Mouse (Mus musculus) erythroblast, adult 5-6 weeks (primary cell): ENCODE results near the gene Myom1. TPM values are rescaled to one million over a fixed set of nuclear protein-coding genes. Genes with fewer than 3 reads are reported as not detected.

Experiments used
- ATAC-seq: replicated peaks from 2 replicates; pipeline ENCODE4 v1.8.0; 2016; ENCODE audit warnings: moderate number of reproducible peaks, mild to moderate bottlenecking, moderate TSS enrichment, inconsistent platforms; ENCODE audit not compliant: poor library complexity, low FRiP score, severe bottlenecking
- total RNA-seq, 2 experiments: library from RNA; stranded (forward) in 1 of 2; stranded (reverse) in 1 of 2; fragments of 150-400 nt in 1 of 2; fragments of 200-764, 138-1000 nt in 1 of 2; gene quantifications; 2 replicates each; pipeline versions ENCODE4 v1.2.3 to v1.2.4; 2015 to 2017; ENCODE audit warnings: low replicate concordance in 2 of 2

The Myom1 gene
- total RNA-seq, 2 experiments from 2014 or later: 0.34 TPM; not detected in 1

DNA sequence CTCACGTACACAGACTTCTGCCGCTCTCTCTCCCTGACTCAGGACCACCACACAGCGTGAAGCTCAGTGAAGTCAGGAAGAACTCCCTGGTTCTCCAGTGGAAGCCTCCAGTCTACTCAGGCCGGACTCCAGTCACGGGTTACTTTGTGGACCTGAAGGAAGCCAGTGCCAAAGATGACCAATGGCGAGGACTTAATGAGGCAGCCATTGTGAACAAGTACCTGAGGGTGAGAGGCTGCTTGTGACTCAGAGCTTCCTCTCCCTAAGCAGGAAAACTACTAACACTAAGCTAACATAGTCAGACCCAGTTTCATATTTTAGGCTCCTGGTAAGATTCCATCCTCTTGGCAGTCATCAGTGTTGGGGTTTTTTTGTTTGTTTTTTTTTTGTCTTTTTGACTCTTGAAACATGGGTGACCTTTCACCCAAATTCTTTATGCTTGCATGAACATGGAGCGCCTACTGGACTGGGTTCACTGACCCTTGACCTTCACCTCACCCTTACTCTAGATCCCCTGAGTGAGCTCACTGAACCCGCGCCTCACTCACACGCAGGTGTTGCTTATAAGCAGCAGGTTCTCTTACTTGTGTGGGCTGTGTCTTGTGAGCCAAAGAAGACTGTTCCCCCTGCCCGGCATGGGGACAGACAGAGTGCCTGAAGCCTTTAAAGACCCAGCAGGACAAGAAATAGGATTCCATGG lies 87.5 kb downstream of the Myom1 start:
- ATAC-seq: no peak

DNA sequence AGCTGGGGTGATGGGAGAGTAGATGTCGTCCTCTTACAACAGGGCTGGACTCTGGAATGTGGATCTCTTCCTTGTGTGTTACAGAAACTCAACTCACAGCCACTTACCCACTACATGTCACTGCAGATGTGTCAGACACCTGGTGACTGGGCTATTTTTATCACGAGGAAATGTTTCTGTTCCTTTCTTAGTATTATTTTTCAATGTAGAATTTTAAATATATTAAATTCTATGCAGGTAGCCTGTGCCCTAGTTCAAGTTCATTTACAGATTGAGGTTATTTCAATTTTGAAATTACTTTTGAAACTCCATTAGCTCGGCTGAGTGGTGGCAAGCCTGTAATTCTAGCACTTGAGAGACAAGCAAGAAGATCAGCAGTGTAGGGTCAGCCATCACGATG lies 88.6 kb downstream of the Myom1 start:
- no peak for ATAC-seq

DNA sequence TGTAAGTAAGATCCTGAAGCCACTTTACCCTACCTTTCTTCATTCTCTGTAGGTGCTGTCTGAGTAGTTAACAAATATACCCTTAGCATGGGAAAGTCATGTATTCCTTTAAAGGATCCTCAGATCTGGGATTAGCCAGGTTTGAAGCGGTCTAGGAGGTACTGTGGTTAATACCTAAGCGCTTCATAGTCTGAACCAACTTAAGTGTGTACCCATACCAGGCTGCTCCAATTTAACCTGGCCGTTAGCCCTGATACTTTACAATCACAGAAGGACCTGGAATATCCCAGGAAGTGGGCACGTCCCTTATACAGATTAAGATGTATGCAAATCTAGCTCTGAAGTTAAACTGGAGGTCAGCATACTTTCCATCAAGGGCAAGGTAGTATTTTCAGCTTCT lies 89.9 kb downstream of the Myom1 start:
- ATAC-seq: no peak

DNA sequence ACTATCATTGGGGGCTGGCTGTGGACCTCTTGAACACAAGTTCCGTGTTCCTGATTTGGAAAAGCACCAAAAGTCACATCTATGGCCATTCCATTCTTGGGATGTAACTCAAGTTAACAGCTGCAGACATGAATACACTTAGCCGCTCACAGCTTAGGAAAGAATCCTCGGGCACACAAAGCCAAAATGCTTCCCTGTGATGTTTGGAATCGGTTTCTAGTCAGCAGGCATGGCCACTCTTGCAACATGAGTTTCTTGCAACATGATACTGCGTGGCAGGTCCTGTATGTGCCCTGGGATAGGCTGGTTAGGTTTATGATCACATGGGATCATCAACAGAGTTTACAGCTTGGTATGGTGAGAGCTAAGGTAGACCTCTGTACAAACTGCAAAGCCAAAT lies 91.4 kb downstream of the Myom1 start:
- ATAC-seq: no peak

DNA sequence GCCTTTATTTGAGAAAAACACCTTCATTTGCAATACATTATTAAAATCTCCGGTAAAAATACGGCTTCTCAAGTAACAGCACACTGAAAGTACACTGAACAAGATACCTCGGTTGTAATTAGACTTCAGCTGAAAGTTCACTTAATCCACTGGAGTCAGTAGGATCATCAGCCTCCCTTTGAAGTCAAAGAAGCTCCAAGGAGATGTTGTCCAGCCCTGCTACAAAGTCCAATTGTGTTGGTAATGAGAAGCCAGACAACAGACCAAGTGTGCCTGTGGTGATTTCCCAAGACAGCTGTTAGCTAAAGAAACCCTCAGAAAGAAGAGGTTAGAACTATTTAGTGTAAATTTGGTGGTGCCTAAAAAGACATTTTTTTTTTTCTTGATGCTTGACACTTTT lies 92.0 kb downstream of the Myom1 start:
- ATAC-seq: no peak

- no peak for ATAC-seq
Observed at GRCm38 (mm10) chr17:71096557-71097208, 94.2 kb downstream of the Myom1 start.

- no peak for ATAC-seq
Observed at GRCm38 (mm10) chr17:71097209-71097597, 94.8 kb downstream of the Myom1 start.

DNA sequence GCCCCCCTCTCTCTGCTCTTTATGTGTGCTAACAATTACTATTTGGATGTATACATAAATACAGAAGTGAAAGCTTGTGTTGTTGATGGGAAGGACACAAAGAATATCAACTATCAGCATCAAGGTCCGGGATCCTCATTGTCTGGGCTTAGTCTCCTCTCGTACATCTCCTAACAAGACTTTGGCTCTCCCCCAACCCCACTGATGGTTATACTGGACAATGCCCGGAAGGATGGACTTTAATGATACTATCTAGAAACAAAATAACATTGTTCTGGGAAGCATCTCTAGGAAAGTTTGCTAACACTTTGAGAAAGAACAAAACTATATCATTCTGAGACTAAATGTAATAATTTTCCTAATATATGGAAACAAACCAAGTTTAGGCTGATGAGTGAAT lies 96.2 kb downstream of the Myom1 start:
- ATAC-seq: no peak

GRCm38 (mm10) chr17:71102571-71103551 lies 100.4 kb downstream of the Myom1 start:
- ATAC-seq: no peak

DNA sequence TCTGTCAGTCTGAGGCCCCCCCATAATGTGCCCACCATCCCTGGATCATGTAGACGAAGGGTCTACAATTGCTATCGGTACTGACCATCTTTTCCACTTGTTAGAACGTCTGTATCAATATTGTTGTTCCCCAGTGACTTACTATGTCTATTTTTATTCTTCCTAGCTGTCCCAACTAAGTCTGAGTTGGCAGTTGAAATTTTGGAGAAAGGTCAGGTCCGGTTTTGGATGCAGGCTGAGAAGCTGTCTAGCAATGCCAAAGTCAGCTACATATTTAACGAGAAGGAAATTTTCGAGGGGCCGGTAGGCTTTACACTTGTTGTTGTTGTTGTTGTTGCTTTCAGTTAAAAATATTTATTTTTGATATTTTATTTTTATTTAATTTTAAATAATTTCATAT lies 102.9 kb downstream of the Myom1 start:
- no peak for ATAC-seq

GRCm38 (mm10) chr17:71106250-71106649 lies 103.8 kb downstream of the Myom1 start:
- ATAC-seq: no peak

GRCm38 (mm10) chr17:71110753-71111265 lies 108.4 kb downstream of the Myom1 start:
- no peak for ATAC-seq

DNA sequence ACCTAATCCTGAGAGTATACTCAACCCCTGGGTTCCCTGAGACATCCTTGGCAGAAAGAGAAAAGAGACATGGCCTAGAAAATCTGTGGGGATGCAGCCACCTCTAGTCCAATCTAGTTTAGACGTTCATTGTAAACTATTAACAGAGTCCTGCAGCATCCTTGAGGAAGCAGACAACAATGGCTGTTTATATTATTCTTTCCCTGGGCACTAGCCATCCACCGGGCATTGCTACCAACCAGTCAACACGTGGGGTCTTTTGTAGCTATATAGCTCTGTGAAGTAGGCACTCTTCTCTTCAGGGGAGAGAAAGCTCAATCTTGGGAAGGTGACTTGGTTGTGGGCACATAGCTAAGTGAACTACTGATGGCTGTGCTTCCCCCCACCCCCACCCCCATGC lies 110.3 kb downstream of the Myom1 start:
- ATAC-seq: no peak

- ATAC-seq: no peak
Observed at GRCm38 (mm10) chr17:71114282-71114681, 111.8 kb downstream of the Myom1 start.

- ATAC-seq: no peak
Observed at GRCm38 (mm10) chr17:71117956-71118355, 115.5 kb downstream of the Myom1 start.

GRCm38 (mm10) chr17:71118607-71119006 lies 116.2 kb downstream of the Myom1 start:
- no peak for ATAC-seq

DNA sequence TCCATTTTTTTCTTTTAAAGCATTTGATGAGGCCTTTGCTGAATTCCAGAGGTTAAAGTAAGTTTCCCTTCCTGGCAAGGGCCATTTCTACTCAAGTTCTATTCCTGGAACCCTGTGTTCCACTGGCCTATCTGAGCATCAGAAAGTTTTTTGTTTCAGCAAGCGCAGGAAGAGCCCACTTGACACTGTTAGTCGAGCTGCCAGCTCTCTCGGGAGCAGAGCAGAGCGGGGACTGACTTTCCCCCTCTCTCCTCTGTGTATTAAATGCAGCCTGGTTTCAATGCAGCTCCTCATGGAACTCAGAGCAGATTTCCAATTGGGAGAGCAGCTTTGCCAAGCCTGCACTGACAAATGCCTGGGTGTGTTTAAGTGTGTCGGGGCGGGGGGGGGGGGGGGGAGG lies 118.2 kb downstream of the Myom1 start:
- ATAC-seq: no peak

GRCm38 (mm10) chr17:71124061-71124670 lies 121.7 kb downstream of the Myom1 start:
- no peak for ATAC-seq

- no peak for ATAC-seq
Observed at GRCm38 (mm10) chr17:71124674-71125073, 122.2 kb downstream of the Myom1 start.

DNA sequence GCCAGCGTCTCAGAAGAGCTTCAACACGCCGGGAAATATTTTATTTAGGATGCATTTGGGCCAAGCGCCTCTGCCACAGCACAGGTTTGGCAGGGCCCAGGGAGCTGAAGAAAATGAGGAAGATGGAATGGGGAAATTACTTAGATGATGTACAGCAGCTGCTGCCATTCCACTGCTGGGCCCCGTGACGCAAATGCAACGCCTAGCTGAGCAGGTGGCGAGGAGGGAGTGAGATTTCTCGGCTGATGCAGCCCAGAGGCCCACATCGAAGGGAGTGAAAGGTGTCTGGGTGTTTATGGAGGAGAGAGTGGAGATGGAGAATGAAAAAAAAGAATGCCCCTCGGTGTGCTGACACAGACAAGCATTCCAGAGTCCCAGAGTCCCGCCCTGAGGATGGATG lies 123.1 kb downstream of the Myom1 start:
- no peak for ATAC-seq
